Mouse (Mus musculus): ENCODE results near the gene Cluh.

GRCm38 (mm10) chr11:74667582-74668010 is 18.3 kb downstream of the Cluh start:
- no peak for TF ChIP-seq POLR2A (IDR thresholded peaks at IDR 0.05; ENCODE audit: low read depth, low read length)
- TF ChIP-seq ZC3H11A (IDR thresholded peaks at IDR 0.05; ENCODE audit: low read depth, low read length) = no peak
- no peak for TF ChIP-seq TCF12 (IDR thresholded peaks at IDR 0.05; ENCODE audit: low read depth, low read length)
- no peak for TF ChIP-seq BHLHE40 (IDR thresholded peaks at IDR 0.05; ENCODE audit: low read depth, low read length)
- TF ChIP-seq MXI1 (IDR thresholded peaks at IDR 0.05; ENCODE audit: low read depth, low read length) = no peak
- TF ChIP-seq MYC (IDR thresholded peaks at IDR 0.05; ENCODE audit: low read depth, low read length) = no peak
- no peak for TF ChIP-seq GABPA (IDR thresholded peaks at IDR 0.05; ENCODE audit: insufficient replicate concordance, low read depth, low read length)
- TF ChIP-seq TBP (conservative IDR thresholded peaks at IDR 0.05; ENCODE audit: low read depth, low read length) = no peak
- TF ChIP-seq CHD2 (IDR thresholded peaks at IDR 0.05; ENCODE audit: low read length) = no peak
- no peak for TF ChIP-seq HCFC1 (IDR thresholded peaks at IDR 0.05; ENCODE audit: low read depth, low read length)
- no peak for TF ChIP-seq CTCF (conservative IDR thresholded peaks at IDR 0.05 in 1 of 2, IDR thresholded peaks at IDR 0.05 in 1 of 2; ENCODE audit: low read depth in 2 of 2, low read length in 2 of 2)
- no peak for TF ChIP-seq USF1 (IDR thresholded peaks at IDR 0.05; ENCODE audit: low read depth, low read length)
- TF ChIP-seq EP300 (IDR thresholded peaks at IDR 0.05; ENCODE audit: low read length) = no peak

Data from CH12.LX (cell line).